Mouse (Mus musculus) olfactory bulb, adult 2 months (tissue): Measurements from ENCODE around the gene Dnaja1.

Source experiments
- CTCF ChIP-seq: fragments of 200-500 bp; IDR thresholded peaks from 2 replicates; pipeline ENCODE4 v1.5.1; 2012; ENCODE audit warnings: low read depth, mild to moderate bottlenecking, low read length, moderate library complexity; ENCODE audit not compliant: insufficient read depth
- POLR2A ChIP-seq: fragments of 200-500 bp; IDR thresholded peaks from 2 replicates; pipeline ENCODE4 v1.6.1; 2012; ENCODE audit warnings: mild to moderate bottlenecking, low read depth, low read length, moderate library complexity; ENCODE audit not compliant: insufficient read depth

- TF ChIP-seq CTCF = no peak
- no peak for TF ChIP-seq POLR2A
Observed at GRCm38 (mm10) chr4:40725554-40725953, 3.6 kb downstream of the Dnaja1 start.
